Mouse (Mus musculus) heart, embryonic 15.5 days (tissue): ENCODE measurements at regions not wholly inside any gene's neighbourhood (a gene's known extent, or its start where the extent isn't known, plus 50 kb on each side); places are given as distances from the start of the nearest gene placed in this dataset.

Experiments
- ATAC-seq: fragments of 200-750 bp; cut with Nextera tagmentation; replicated peaks from 2 replicates; pipeline ENCODE4 v1.8.0; 2017; ENCODE audit warnings: low read depth, moderate TSS enrichment; ENCODE audit not compliant: insufficient number of reproducible peaks, insufficient read depth, low FRiP score
- H3K27ac ChIP-seq: fragments of 300-500 bp; sonication (generic); 2 replicates; pipeline ENCODE4 v1.5.1; 2015; ENCODE audit warnings: mild to moderate bottlenecking, inconsistent platforms
- H3K27me3 ChIP-seq: fragments of 300-500 bp; sonication (generic); 2 replicates; pipeline ENCODE4 v1.6.1; 2015; ENCODE audit warnings: inconsistent platforms
- H3K36me3 ChIP-seq: fragments of 300-500 bp; sonication (generic); 2 replicates; pipeline ENCODE4 v1.6.1; 2015; ENCODE audit warnings: mild to moderate bottlenecking, inconsistent platforms
- H3K4me1 ChIP-seq: fragments of 300-500 bp; sonication (generic); replicated peaks from 2 replicates; pipeline ENCODE4 v1.6.1; 2015; ENCODE audit warnings: inconsistent platforms
- H3K4me2 ChIP-seq: fragments of 300-500 bp; sonication (generic); 2 replicates; pipeline ENCODE4 v1.6.1; 2015; ENCODE audit warnings: inconsistent platforms, mild to moderate bottlenecking, moderate library complexity
- H3K4me3 ChIP-seq: fragments of 300-500 bp; sonication (generic); 2 replicates; pipeline ENCODE4 v1.5.1; 2015; ENCODE audit warnings: mild to moderate bottlenecking, inconsistent platforms
- H3K9ac ChIP-seq: fragments of 300-500 bp; sonication (generic); 2 replicates; pipeline ENCODE4 v1.6.1; 2015; ENCODE audit warnings: mild to moderate bottlenecking, inconsistent platforms
- H3K9me3 ChIP-seq: fragments of 300-500 bp; sonication (generic); replicated peaks from 2 replicates; pipeline ENCODE4 v1.6.1; 2016; ENCODE audit warnings: inconsistent platforms
- WGBS: fragments of 180-500 bp; shearing (Covaris S2); methylation state at CpG from one replicate; pipeline ENCODE4 v1.1.7; 2015; ENCODE audit warnings: mixed read lengths; 5-methylcytosine and 5-hydroxymethylcytosine counted together

GRCm38 (mm10) chr6:81461095-81461494 lies 462.4 kb upstream of the Gcfc2 start:
- Histone ChIP-seq H3K27me3 (no peaks in the 10 kb centered on the region), H3K4me1 (no peaks in the 10 kb centered on the region), H3K9ac (no peak overlapping the region), H3K9me3 (no peaks in the 10 kb centered on the region), H3K27ac (no peak overlapping the region), H3K4me2 (no peak overlapping the region), H3K36me3 (no peaks in the 10 kb centered on the region), H3K4me3 (no peak overlapping the region)
- 75% methylated on average over 4 of the region's 4 CpGs for WGBS
- ATAC-seq: no peak

- Histone ChIP-seq H3K4me2 (no peak overlapping the region), H3K9ac (no peak overlapping the region), H3K36me3 (no peaks in the 10 kb centered on the region), H3K27me3 (no peaks in the 10 kb centered on the region), H3K4me3 (no peak overlapping the region), H3K4me1 (no peaks in the 10 kb centered on the region), H3K27ac (no peak overlapping the region), H3K9me3 (no peaks in the 10 kb centered on the region)
- ATAC-seq: no peak
- WGBS: 68% methylated on average over 1 of the region's 1 CpGs
Measured at GRCm38 (mm10) chr6:81464442-81464841, 459.0 kb upstream of the Gcfc2 start.

GRCm38 (mm10) chr6:81466536-81466935 lies 456.9 kb upstream of the Gcfc2 start:
- peaks cover 3% of the 10 kb centered on the region; the same call in 1 of the 2 replicates for H3K4me1 ChIP-seq
- no peak overlapping the region for H3K9ac ChIP-seq
- no peak overlapping the region for H3K4me2 ChIP-seq
- no peaks in the 10 kb centered on the region for H3K27me3 ChIP-seq
- H3K9me3 ChIP-seq: no peaks in the 10 kb centered on the region
- no peak for ATAC-seq
- H3K36me3 ChIP-seq: no peaks in the 10 kb centered on the region
- no peak overlapping the region for H3K27ac ChIP-seq
- no peak overlapping the region for H3K4me3 ChIP-seq
- 72% methylated on average over 4 of the region's 4 CpGs for WGBS

- Histone ChIP-seq H3K4me3 (no peak overlapping the region), H3K27ac (no peak overlapping the region), H3K4me1 (peaks cover 3% of the 10 kb centered on the region; the same call in 1 of the 2 replicates), H3K4me2 (no peak overlapping the region), H3K9ac (no peak overlapping the region), H3K27me3 (no peaks in the 10 kb centered on the region), H3K9me3 (no peaks in the 10 kb centered on the region), H3K36me3 (no peaks in the 10 kb centered on the region)
- no peak for ATAC-seq
- 52% methylated on average over 9 of the region's 9 CpGs for WGBS
Measured at GRCm38 (mm10) chr6:81471340-81471955, 452.0 kb upstream of the Gcfc2 start.

- H3K4me2 ChIP-seq: no peak overlapping the region
- H3K4me1 ChIP-seq: peaks cover 3% of the 10 kb centered on the region; the same call in 1 of the 2 replicates
- no peak overlapping the region for H3K9ac ChIP-seq
- no peaks in the 10 kb centered on the region for H3K36me3 ChIP-seq
- WGBS: 58% methylated on average over 3 of the region's 3 CpGs
- no peak for ATAC-seq
- no peak overlapping the region for H3K27ac ChIP-seq
- no peaks in the 10 kb centered on the region for H3K27me3 ChIP-seq
- H3K4me3 ChIP-seq: no peak overlapping the region
- no peaks in the 10 kb centered on the region for H3K9me3 ChIP-seq
Measured at GRCm38 (mm10) chr6:81472506-81472905, 451.0 kb upstream of the Gcfc2 start.

- no peak for ATAC-seq
- WGBS: 88% methylated on average over 1 of the region's 1 CpGs
Measured at GRCm38 (mm10) chr6:81474786-81475185, 448.7 kb upstream of the Gcfc2 start.

GRCm38 (mm10) chr6:81487006-81487405 lies 436.5 kb upstream of the Gcfc2 start:
- Histone ChIP-seq H3K4me2 (no peak overlapping the region), H3K36me3 (no peaks in the 10 kb centered on the region), H3K4me3 (no peak overlapping the region), H3K9me3 (no peaks in the 10 kb centered on the region), H3K27ac (no peak overlapping the region), H3K9ac (no peak overlapping the region), H3K27me3 (no peaks in the 10 kb centered on the region), H3K4me1 (no peaks in the 10 kb centered on the region)
- 63% methylated on average over 3 of the region's 3 CpGs for WGBS
- ATAC-seq: no peak

More at GRCm38 (mm10) chr6:81474786-81475185, 448.7 kb upstream of the Gcfc2 start:
- H3K36me3 ChIP-seq: no peaks in the 10 kb centered on the region
- H3K27ac ChIP-seq: no peak overlapping the region
- H3K9ac ChIP-seq: no peak overlapping the region
- H3K4me3 ChIP-seq: no peak overlapping the region
- H3K27me3 ChIP-seq: no peaks in the 10 kb centered on the region
- H3K9me3 ChIP-seq: no peaks in the 10 kb centered on the region
- H3K4me2 ChIP-seq: no peak overlapping the region
- H3K4me1 ChIP-seq: peaks cover 3% of the 10 kb centered on the region; the same call in 1 of the 2 replicates

- no peak overlapping the region for H3K9ac ChIP-seq
- whole genome bisulfite sequencing: 82% methylated on average over 7 of the region's 7 CpGs
- no peaks in the 10 kb centered on the region for H3K27me3 ChIP-seq
- no peaks in the 10 kb centered on the region for H3K36me3 ChIP-seq
- no peak overlapping the region for H3K4me3 ChIP-seq
- no peaks in the 10 kb centered on the region for H3K4me1 ChIP-seq
- H3K9me3 ChIP-seq: no peaks in the 10 kb centered on the region
- no peak overlapping the region for H3K4me2 ChIP-seq
- no peak for ATAC-seq
- no peak overlapping the region for H3K27ac ChIP-seq
Measured at GRCm38 (mm10) chr6:81496239-81496638, 427.2 kb upstream of the Gcfc2 start.

GRCm38 (mm10) chr6:81517185-81517584 lies 406.3 kb upstream of the Gcfc2 start:
- no peaks in the 10 kb centered on the region for H3K4me1 ChIP-seq
- no peak for ATAC-seq
- no peak overlapping the region for H3K27ac ChIP-seq
- no peak overlapping the region for H3K9ac ChIP-seq
- H3K4me2 ChIP-seq: no peak overlapping the region
- no peaks in the 10 kb centered on the region for H3K9me3 ChIP-seq
- H3K27me3 ChIP-seq: no peaks in the 10 kb centered on the region
- WGBS: 84% methylated on average over 1 of the region's 1 CpGs
- H3K36me3 ChIP-seq: no peaks in the 10 kb centered on the region
- no peak overlapping the region for H3K4me3 ChIP-seq

GRCm38 (mm10) chr6:81562260-81562659 lies 361.2 kb upstream of the Gcfc2 start:
- no peaks in the 10 kb centered on the region for H3K9me3 ChIP-seq
- H3K4me2 ChIP-seq: no peak overlapping the region
- H3K27me3 ChIP-seq: no peaks in the 10 kb centered on the region
- no peak overlapping the region for H3K9ac ChIP-seq
- H3K27ac ChIP-seq: no peak overlapping the region
- no peaks in the 10 kb centered on the region for H3K36me3 ChIP-seq
- 51% methylated on average over 2 of the region's 2 CpGs for WGBS
- ATAC-seq: no peak
- no peak overlapping the region for H3K4me3 ChIP-seq
- H3K4me1 ChIP-seq: no peaks in the 10 kb centered on the region

GRCm38 (mm10) chr6:81563192-81563591 lies 360.3 kb upstream of the Gcfc2 start:
- WGBS: 75% methylated on average over 2 of the region's 2 CpGs
- Histone ChIP-seq H3K36me3 (no peaks in the 10 kb centered on the region), H3K4me2 (no peak overlapping the region), H3K9ac (no peak overlapping the region), H3K4me1 (no peaks in the 10 kb centered on the region), H3K27me3 (no peaks in the 10 kb centered on the region), H3K4me3 (no peak overlapping the region), H3K9me3 (no peaks in the 10 kb centered on the region), H3K27ac (no peak overlapping the region)
- ATAC-seq: no peak

- no peak for ATAC-seq
- 88% methylated on average over 1 of the region's 1 CpGs for WGBS
- H3K4me1 ChIP-seq: no peaks in the 10 kb centered on the region
Measured at GRCm38 (mm10) chr6:81564295-81564694, 359.2 kb upstream of the Gcfc2 start.

More at GRCm38 (mm10) chr6:81564295-81564694, 359.2 kb upstream of the Gcfc2 start:
- Histone ChIP-seq H3K9ac (no peak overlapping the region), H3K9me3 (no peaks in the 10 kb centered on the region), H3K4me2 (no peak overlapping the region), H3K4me3 (no peak overlapping the region), H3K36me3 (no peaks in the 10 kb centered on the region), H3K27ac (no peak overlapping the region), H3K27me3 (no peaks in the 10 kb centered on the region)
